Mouse (Mus musculus) spleen, postnatal 10 days (tissue): Measurements from ENCODE around the gene Pitpnc1.

Experiments used
- DNase-seq, 2 experiments: peaks; one replicate each; pipeline ENCODE4 v3.0.0; 2021 to 2022; ENCODE audit warnings: low spot score in 2 of 2

Pitpnc1 gene

DNA sequence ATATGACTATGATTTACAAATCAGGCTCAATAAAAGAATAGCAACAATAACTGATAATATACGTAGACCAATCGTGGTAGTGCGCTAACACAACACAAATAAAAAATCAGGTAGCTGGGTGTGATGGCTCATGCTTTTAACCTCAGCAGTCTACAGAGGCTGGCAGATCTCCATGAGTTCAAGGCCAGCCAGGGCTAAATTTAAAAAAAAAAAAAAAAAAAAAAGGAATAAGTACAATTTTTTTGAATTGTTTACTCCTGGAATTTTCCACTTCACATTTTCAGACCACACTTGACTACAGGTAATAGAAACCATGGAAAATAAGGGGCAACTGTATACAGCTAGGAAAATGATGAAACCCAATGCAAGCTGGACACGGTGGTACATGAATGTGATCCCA lies 97.3 kb downstream of the Pitpnc1 start:
- DNase-seq, result no peak

DNA sequence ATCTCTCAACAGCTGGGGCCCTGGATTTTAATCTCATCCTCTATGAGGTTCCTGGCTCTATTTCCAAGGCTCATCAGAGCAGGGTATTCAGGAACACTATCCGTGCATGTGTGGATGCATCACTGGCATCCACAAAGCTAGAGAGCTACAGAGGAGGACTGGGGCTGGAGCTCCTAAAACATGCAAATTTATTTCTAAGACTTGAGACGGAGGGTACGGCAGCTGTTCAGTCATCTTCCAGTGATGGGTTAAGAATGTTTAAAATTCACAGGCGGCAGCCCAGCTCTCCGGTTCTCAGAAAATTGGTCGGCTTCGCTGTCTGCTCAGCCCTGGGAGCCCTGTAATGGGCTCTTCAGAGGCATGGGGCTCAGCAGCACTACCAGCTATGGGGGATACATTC lies 97.8 kb downstream of the Pitpnc1 start:
- DNase-seq, result no peak

DNA sequence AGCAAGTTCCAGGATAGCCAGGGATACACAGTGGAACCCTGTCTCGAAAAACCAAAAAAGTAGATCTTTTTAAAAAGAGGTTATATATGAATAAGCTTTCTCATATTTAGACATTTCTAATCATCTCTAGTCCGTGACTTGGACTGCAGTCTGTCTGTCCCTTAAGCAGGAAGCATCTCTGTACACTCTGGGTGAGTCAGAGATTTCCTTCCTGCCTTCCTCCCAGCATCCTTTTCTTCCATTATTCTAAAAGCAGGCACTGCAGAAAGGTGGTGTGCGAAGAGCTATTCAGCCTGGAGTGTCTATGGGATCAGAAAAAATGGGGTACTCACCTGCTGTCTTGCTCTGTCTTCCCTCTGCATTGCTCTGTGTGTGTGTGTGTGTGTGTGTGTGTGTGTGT lies 100.0 kb downstream of the Pitpnc1 start:
- DNase-seq, result no peak

DNA sequence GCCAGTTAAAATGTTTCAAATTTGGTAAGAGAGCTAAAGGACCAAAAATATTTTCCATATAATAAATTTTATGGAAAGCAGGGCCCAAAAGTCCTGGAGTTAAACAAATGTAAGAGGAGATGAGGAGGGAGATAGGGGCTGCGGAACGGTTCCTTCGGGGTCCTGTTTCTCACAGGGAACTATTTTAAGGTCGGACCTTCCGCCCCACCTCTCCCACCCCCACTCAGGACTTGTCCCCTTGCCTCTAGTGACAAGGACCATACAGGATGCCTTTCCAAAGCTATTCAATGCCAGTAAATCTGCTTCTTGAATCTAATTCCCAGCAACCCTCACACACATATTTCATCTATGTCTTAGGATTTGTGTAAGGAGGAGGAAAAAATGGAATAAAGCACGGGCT lies 100.8 kb downstream of the Pitpnc1 start:
- no peak for DNase-seq

DNA sequence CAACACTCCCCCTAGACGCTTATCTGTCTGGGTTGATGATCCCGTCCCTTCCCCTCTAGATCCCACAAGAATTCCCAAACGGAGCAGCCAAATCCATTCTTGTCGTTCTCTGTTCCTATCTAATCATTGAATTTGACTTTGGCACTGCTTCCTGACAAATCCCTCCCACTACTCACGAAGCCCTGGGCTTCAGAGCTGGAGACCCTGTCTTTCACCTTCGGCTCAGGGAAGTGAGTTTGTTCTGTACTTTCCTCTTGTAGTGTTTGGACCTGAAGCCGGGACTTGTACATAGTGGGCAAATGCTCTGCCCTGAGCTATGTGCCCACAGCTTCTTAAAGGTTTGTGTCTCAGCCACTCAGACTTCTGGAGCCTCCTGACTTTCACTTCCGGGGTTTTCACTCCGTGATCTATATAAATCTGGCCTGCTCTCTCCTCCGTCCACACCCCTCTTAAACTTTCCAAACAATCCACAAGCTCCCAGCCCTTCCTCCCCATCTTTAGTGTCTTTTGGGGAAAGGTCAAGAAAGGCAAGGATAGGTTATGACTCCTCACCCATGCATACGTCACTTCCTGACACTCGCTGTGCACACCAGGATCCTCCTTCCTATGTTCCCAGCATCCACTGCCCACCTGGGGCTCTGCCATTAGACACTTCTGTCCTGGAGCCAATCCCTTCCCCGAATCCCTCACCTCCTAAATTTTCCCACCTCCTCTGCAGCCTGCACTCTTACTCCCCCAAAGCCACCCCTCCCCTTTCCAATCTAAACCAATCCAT lies 104.4 kb downstream of the Pitpnc1 start:
- no peak for DNase-seq

DNA sequence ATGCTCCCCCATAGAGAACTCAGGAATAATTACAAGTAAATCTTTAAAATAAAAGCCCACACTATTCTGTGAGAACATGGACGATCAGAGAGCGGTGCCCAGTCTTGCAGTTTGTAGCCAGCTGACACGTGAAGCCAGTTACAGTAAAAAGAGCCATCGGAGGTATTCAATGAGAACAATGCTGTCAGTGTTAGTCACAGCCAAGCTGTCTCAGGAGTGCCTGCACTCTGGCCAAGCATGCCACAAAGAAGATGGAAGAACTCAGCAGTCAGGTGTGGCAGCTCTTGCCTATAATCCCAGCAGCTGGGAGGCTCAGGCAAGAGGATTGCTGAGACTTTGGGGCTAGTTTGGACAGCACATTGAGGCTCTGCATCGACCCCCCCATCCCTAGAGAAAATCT lies 111.8 kb downstream of the Pitpnc1 start:
- DNase-seq, result no peak

DNA sequence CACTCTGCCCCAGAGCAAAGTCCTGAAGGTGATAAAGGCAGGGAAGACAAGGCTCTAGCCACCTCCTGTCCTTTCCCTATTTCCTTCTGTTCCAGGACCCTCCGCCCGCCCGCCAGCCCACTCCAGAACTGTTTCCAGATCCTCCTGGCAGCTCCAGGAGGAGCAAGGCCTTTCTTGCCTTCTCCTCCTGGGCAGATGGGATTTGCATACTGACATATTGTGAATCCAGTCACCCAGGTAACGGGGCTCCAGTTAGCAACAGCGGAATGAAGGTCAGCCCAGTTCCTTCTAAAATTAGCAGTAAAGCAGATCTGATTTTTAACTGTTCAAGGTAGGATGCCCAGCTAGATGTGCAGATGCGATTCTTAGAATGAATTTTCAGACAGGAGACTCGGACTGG lies 114.3 kb downstream of the Pitpnc1 start:
- no peak for DNase-seq

DNA sequence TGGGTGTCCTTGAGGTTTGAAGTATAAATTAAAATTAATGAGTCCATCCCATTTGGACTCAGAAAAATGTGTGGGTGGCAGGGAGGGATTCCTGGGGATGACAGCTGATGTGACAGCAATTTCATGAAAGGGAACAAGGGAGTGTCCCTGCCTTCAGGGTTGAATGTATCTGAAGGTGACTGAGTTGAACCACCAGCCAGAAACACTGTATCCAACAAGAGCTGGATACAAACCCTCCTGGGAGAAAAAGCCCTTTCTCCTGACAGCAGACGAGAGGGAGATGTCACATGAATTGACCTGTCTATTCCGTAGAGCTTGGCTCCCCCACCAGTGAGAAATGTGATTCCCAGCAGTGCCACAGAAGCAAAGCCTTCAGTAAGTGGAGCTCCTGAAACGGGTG lies 115.0 kb downstream of the Pitpnc1 start:
- DNase-seq, result no peak

DNA sequence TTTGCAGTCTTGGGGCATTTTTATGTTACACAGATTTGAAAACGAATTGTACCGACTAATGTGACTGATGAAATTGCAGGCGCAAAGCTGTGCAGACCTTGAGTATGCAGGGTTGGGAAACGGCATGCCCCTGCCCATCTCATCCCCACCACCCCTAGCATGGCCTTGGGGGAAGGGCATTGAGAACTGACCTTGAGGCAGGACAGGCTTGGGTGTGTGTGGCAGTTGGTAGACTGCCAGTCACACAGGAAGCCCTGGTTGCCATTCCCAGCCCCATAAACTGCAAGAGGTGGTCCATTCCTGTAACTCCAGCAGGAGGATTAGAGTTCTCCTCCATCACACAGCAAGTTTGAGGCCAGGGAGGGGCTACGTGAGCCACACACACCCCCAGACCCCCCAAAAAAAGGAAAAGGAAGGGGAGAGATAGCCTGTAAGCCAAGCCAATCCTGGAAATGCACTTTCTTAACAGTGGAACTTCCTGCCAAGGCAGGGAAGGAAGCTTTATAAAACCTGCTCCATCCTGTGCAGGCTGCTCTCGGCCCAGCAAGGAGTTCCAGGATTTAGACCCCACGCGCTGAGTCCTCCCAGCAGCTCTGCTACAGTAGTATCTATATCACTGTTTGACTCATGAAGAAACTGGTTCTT lies 115.9 kb downstream of the Pitpnc1 start:
- DNase-seq, result no peak

DNA sequence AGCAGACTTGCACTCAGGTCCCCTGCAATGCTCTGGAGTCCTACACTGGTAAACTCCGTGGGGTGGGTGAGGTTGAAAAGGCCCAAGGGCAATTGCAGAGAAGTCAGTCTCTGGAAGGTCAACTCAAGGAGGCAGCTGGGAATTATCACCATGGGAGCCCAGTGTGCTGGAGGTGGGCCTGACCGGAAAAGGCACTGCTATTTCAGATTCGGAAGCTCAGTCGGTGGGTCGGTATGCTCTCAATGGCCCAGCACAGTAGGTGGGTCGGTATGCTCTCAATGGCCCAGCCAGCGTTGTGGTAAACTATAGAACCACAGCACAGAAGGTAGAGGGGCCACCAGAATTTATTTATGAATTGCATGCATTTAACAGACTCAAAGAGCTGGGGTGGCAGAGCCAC lies 117.9 kb downstream of the Pitpnc1 start:
- DNase-seq, result no peak

DNA sequence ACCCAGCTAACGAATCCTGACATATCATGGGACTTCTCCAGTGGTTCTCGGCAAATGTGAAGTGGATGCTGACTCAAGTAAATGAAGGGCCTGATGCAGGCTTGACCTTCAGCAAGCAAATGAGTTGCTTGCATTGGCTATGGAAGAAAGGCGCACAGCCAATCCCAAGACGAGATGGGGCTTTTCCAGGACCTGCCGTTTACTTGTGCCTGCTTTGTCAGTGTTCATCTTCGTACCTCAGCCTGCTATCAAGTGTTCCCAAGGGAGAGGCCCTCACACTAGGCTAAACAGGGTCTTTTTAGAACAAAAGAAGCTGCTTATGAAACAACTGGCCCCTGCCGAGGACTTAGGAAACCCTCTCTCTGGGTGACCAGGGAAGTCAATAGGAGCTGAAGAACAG lies 120.7 kb downstream of the Pitpnc1 start:
- no peak for DNase-seq

DNA sequence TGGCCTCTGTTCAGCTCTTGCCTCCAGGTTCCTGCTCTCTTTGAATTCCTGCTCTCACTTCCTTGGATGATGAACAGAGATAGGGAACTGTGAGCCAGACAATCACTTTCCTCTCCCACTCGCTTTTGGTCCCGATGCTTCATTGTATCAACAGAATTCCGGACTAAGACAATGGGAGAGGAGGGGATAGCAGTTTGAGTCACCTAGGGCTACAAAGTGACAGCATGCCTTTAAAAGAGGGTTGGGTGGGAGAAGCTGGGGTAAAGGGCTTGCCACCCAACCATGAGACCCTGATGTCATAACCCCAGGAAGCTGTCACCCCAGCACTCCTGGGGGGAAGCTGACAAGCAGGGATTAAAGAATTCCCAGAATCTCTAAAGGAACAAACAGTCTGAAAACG lies 127.5 kb downstream of the Pitpnc1 start:
- no peak for DNase-seq

DNA sequence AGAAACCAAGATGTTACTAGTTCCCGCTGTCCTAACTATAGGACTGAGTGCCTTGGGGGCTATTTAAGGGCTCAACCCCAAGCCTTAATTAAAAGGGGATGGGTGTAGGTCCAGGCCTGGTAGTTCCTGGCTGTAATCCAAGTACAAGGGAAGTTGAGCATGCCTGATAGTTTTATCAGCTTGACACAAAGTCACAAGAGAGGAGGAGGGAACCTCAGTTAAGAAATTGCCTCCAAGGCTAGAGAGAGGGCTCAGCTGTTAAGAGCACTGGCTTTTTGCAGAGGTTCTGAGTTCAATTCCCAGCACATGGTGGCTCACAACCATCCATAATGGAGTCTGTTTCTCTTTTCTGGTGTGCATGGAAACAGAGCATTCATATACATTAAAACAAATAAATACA lies 128.1 kb downstream of the Pitpnc1 start:
- DNase-seq, result peak in 1 of 2 experiments; percentile 30

DNA sequence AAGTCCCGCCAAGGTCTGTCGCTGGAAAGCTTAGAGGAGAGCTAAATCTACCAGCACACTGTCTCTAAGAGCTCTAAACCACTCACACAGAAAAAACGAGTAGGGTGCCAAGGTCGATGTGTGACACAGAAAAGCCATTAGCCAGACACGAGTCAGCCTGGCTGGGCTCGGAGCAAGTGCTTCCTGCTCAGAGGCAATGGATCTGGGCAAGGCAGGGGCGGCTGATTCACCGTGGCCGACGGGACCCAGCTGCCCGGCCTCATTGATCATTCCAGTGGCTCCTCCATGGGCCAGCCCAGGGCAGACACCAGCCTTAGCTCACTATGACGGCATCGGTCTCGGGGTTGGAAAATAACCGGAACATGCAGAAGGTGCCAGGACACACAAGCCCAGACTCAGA lies 129.2 kb downstream of the Pitpnc1 start:
- DNase-seq, result peak in 1 of 2 experiments; percentile 29

DNA sequence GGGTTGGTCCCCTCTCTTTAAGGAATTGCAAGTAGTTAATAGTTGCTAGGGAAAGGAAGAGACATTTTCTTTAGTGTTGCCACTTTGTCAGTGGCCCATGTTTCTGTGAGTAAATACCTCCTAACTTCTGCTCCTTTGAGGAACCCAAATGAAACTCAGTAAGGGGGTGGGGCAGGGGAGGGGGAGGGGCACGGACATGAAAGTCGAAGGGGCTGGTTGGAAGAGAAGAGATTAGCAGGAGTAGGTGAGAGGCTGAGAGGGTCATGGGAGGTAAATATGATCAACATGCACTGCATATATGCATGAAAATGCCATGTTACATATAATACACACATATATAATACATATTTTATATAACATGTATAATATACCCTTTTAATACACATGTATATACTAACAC lies 129.7 kb downstream of the Pitpnc1 start:
- no peak for DNase-seq

DNA sequence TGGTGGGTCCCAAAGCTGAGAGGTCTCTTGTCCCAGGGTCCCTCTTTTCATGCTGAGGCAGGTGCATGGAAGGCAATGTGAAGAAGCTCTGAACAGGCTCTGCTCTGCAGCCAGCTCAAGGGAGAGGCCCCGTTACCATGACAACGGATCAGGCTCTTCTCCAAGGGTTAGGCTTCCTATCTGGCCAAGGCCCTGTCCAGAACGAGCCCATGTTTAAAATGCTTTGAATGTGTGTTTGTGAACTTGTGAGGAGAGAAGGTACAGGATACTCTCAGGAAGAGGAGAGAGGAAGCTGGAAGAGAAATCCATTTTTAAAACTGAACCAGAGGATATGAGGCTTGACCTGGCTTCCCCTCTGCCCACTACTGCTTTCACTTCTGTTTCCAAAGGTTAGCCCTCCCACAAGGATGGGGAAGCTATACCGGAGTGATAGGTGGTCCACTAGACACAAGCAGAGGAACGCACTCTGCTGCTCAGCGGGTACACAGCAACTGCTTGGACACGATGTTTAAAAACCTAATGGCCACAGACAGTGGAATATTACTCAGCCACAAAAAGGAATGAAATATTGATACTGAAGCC lies 131.2 kb downstream of the Pitpnc1 start:
- DNase-seq, result peak in 1 of 2 experiments; percentile 45

DNA sequence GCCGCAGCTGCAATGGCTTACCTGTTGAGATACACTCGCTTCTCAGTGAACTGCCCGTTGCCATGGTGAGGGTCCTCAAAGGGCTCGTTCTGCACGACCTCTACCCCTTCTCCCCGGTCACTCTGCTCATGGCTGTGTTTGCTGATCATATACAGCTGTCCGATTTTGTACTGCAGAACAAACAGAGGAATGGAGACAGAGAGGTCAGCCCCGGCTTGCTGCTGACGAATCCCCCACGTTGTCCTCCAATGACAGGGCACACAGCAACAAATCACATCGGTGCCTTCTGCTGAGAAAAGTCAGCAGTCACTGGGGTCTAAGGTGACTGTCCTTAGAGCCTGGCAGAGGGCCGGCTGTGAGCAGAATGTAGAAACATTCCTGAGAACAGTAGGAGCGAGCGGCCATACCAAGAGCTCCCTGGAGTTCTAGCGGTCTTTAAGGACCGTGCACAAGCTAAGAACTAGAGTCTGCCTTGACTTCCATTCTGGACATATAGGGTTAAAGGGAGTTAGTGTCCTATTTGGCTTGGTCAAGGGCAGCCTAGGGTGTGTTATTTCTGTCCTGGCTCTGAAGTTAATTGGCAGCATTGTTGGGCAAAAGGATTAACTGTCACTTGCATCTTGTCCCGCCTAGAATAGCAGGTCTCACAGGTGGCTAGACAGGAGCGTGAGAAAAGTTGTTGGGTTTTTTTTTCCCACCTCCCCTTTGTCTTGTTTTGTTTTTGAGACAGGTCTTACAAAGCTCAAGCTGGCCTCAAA lies 132.9 kb downstream of the Pitpnc1 start:
- DNase-seq, result no peak

DNA sequence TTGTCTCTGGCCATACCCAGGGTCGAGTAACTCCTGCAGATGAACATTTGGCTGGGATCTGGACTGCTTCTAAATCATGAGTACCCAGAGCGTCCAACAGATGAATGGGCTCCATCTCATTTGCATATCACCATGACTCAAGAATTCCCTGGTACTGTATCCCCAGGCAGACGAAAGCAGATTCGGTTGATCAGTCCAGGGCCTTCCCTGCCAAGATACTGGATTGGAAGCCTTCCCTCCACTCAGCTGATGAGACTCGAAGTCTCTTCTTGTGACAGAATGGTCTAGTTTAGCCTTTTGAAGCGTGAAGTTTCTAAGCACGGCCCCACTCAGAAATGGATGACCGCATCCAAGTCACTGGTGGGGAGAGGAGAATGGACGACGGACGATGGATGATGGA lies 134.7 kb downstream of the Pitpnc1 start:
- DNase-seq, result no peak

DNA sequence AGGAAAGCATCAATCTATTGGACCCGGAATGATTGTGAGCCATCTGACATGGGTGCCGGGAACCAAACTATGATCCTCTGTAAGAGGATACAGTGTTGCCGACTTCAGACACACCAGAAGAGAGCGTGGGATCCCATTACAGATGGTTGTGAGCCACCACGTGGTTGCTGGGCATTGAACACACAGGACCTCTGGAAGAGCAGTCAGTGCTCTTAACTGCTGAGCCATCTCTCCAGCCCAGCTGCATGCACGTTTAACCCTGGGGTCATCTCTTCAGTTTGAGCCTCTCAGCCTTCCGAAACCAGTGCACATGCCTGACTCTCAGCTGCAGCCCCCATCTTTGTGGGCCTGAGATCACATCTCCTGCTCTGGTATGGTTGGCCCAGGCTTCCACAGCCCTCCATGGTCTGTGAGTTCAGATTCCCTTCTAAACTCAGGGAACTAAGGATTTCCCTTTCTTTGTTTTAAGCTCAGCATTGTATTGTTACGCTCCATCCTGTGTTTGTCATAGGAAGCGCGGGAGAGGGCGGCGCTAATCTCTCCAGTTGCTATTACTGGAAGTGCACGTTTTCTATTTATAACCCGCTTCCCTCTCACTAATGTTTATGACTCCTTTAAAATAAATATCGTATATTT lies 135.5 kb downstream of the Pitpnc1 start:
- no peak for DNase-seq

DNA sequence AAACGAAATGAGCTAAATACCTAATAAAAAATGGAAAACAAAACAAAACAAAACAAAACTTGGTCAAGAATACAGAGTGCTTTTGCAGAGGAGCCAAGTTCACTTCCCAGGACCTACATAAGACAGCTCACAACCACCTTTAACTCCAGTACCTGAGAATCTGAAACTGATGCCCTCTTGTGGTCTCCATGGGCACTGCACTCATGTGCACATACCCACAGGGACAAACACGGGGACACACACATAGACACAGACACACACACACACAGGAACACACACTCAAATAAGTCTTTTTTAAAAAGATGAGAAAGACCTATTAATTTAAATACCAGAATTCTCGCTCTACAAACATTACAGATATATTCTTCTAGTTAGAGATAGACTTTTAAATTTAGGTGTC lies 137.6 kb downstream of the Pitpnc1 start:
- DNase-seq, result peak in 1 of 2 experiments; percentile 37

DNA sequence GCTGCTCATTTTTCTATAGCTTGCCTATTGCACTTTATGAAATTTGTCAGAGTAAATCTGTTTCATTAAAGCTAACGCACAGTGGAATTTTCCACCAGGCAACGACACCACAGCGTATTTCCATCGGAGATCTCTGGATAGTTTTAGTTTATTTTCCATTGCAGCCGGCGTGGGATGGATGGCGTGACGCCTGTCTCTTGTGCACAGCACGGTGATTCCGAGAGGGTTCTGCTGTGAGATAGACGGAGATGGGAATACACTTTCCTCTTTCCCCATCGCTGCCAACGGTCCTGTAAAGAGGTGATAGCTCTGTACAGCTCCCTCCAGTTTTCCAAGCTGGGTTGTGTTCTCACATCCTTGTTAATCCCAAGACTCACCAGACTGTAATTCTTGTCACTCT lies 138.2 kb downstream of the Pitpnc1 start:
- no peak for DNase-seq

DNA sequence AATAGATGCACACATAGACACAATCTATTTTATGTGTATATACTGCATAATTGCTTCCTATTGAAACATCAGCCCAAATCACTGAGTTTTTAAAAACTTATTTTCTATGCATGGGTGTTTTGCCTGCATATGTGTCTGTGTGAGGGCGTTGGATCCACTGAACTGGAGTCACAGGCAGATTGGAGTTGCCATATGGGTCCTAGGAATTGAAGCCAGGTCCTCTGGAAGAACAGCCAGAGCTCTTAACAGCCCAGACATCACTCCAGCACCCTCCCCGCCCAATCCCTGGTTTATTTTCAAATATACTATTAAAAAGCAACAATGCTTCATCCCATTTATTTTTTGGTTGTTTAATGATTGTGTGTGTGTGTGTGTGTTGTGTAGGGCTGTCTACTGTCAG lies 139.1 kb downstream of the Pitpnc1 start:
- DNase-seq, result no peak
